Mouse (Mus musculus) liver, embryonic 11.5 days (tissue): ENCODE measurements around the gene Arhgap17. TPM values are rescaled to one million over a fixed set of nuclear protein-coding genes. Genes with fewer than 3 reads are reported as not detected.
A peak's percentile ranks its signal among the peaks of the same experiment; 100 is the strongest.

Experiments
- ATAC-seq: fragments of 200-750 bp; cut with Nextera tagmentation; replicated peaks from 2 replicates; pipeline ENCODE4 v1.8.0; 2017; ENCODE audit warnings: moderate number of reproducible peaks, mild to moderate bottlenecking, moderate TSS enrichment, moderate library complexity; ENCODE audit not compliant: low FRiP score
- DNase-seq: peaks from one replicate; pipeline ENCODE4 v3.0.0-alpha.2; 2017; ENCODE audit warnings: low spot score
- H3K27ac ChIP-seq: fragments of 300-500 bp; sonication (generic); 2 replicates; pipeline ENCODE4 v1.5.1; 2014; ENCODE audit warnings: mild to moderate bottlenecking, low read depth, low read length, control low read depth
- H3K27me3 ChIP-seq: fragments of 300-500 bp; sonication (generic); replicated peaks from 2 replicates; pipeline ENCODE4 v1.6.1; 2014; ENCODE audit warnings: low read length, mixed read lengths; ENCODE audit not compliant: control insufficient read depth, insufficient read depth
- H3K36me3 ChIP-seq: fragments of 300-500 bp; sonication (generic); 2 replicates; pipeline ENCODE4 v1.6.1; 2014; ENCODE audit warnings: mild to moderate bottlenecking, low read length, moderate library complexity, mixed read lengths; ENCODE audit not compliant: control insufficient read depth, insufficient read depth
- H3K4me1 ChIP-seq: fragments of 300-500 bp; sonication (generic); replicated peaks from 2 replicates; pipeline ENCODE4 v1.6.1; 2014; ENCODE audit warnings: low read length, mixed read lengths; ENCODE audit not compliant: control insufficient read depth, insufficient read depth
- H3K4me2 ChIP-seq: fragments of 300-500 bp; sonication (generic); 2 replicates; pipeline ENCODE4 v1.6.1; 2014; ENCODE audit warnings: mild to moderate bottlenecking, control low read depth, moderate library complexity
- H3K4me3 ChIP-seq: fragments of 300-500 bp; sonication (generic); 2 replicates; pipeline ENCODE4 v1.5.1; 2014; ENCODE audit warnings: low read depth, low read length, control low read depth
- H3K9ac ChIP-seq: fragments of 300-500 bp; sonication (generic); 2 replicates; pipeline ENCODE4 v1.6.1; 2014; ENCODE audit warnings: low read depth, low read length, control low read depth
- H3K9me3 ChIP-seq: fragments of 300-500 bp; sonication (generic); 2 replicates; pipeline ENCODE4 v1.6.1; 2016; ENCODE audit warnings: low read length, inconsistent platforms, mixed read lengths; ENCODE audit not compliant: control insufficient read depth
- WGBS: fragments of 180-500 bp; shearing (Covaris S2); extraction: QIAGEN DNeasy Blood & Tissue Kit; methylation state at CpG from one replicate; pipeline ENCODE4 v1.1.7; 2014; 5-methylcytosine and 5-hydroxymethylcytosine counted together
- polyA plus RNA-seq: library from polyadenylated mRNA; unstranded; fragments of >200 nt; fragmentation: Nextera tagmentation; extraction: Ambion mirVana; gene quantifications from 2 replicates; pipeline ENCODE4 v1.2.1, GENCODE M21; 2014

The Arhgap17 gene
- polyA plus RNA-seq, 1 experiment from 2014 or later: 29.8 TPM

- no peaks in the 10 kb centered on the region for H3K27me3 ChIP-seq
- peak overlapping the region; percentile 54; the same call in 1 of the 2 replicates for H3K4me2 ChIP-seq
- peaks cover 55% of the 10 kb centered on the region for H3K4me1 ChIP-seq
- no peak overlapping the region for H3K9ac ChIP-seq
- H3K27ac ChIP-seq: peak overlapping the region; percentile 44; the same call in 1 of the 2 replicates
- H3K9me3 ChIP-seq: no peaks in the 10 kb centered on the region
- ATAC-seq (no peak), DNase-seq (no peak)
- H3K36me3 ChIP-seq: peaks cover 4% of the 10 kb centered on the region; the same call in 1 of the 2 replicates
- no peak overlapping the region for H3K4me3 ChIP-seq
- 78% methylated on average over 2 of the region's 2 CpGs for WGBS
These were observed 14.9 kb downstream of the Arhgap17 start for GRCm38 (mm10) chr7:123354851-123355250.

GRCm38 (mm10) chr7:123354392-123354791 lies 15.3 kb downstream of the Arhgap17 start:
- Histone ChIP-seq H3K27me3 (no peaks in the 10 kb centered on the region), H3K4me2 (peak overlapping the region; percentile 54), H3K4me1 (peaks cover 58% of the 10 kb centered on the region), H3K9ac (no peak overlapping the region), H3K36me3 (peaks cover 4% of the 10 kb centered on the region; the same call in 1 of the 2 replicates), H3K27ac (peak overlapping the region; percentile 44; the same call in 1 of the 2 replicates), H3K9me3 (no peaks in the 10 kb centered on the region), H3K4me3 (0 out of 2 replicates have a peak overlapping the region, but pooled peaks have one; percentile 13)
- ATAC-seq (peak; percentile 40), DNase-seq (no peak)
- WGBS: 63% methylated on average over 5 of the region's 5 CpGs

- Histone ChIP-seq H3K4me1 (peaks cover 61% of the 10 kb centered on the region), H3K27me3 (no peaks in the 10 kb centered on the region), H3K4me3 (0 out of 2 replicates have a peak overlapping the region, but pooled peaks have one; percentile 13), H3K9ac (no peak overlapping the region), H3K27ac (peak overlapping the region; percentile 44; the same call in 1 of the 2 replicates), H3K36me3 (peaks cover 4% of the 10 kb centered on the region; the same call in 1 of the 2 replicates), H3K4me2 (peak overlapping the region; percentile 54), H3K9me3 (no peaks in the 10 kb centered on the region)
- WGBS: 44% methylated on average over 5 of the region's 5 CpGs
- ATAC-seq: peak; percentile 92
- no peak for DNase-seq
These were observed 15.8 kb downstream of the Arhgap17 start for GRCm38 (mm10) chr7:123353879-123354278.

GRCm38 (mm10) chr7:123353081-123353480 lies 16.6 kb downstream of the Arhgap17 start:
- H3K9me3 ChIP-seq: no peaks in the 10 kb centered on the region
- no peak for ATAC-seq
- WGBS: 95% methylated on average over 4 of the region's 4 CpGs
- peaks cover 63% of the 10 kb centered on the region for H3K4me1 ChIP-seq
- peak overlapping the region; percentile 54 for H3K4me2 ChIP-seq
- no peak overlapping the region for H3K9ac ChIP-seq
- H3K4me3 ChIP-seq: no peak overlapping the region
- H3K27me3 ChIP-seq: no peaks in the 10 kb centered on the region
- H3K27ac ChIP-seq: no peak overlapping the region
- no peak for DNase-seq
- H3K36me3 ChIP-seq: peaks cover 4% of the 10 kb centered on the region; the same call in 1 of the 2 replicates

- no peak overlapping the region for H3K9ac ChIP-seq
- no peaks in the 10 kb centered on the region for H3K9me3 ChIP-seq
- no peak overlapping the region for H3K27ac ChIP-seq
- no peak overlapping the region for H3K4me3 ChIP-seq
- no peaks in the 10 kb centered on the region for H3K27me3 ChIP-seq
- H3K4me1 ChIP-seq: peaks cover 52% of the 10 kb centered on the region
- 0 out of 2 replicates have a peak, but pooled peaks cover 2% of the 10 kb centered on the region for H3K36me3 ChIP-seq
- 70% methylated on average over 2 of the region's 2 CpGs for WGBS
- no peak overlapping the region for H3K4me2 ChIP-seq
- ATAC-seq (no peak), DNase-seq (no peak)
These were observed 19.5 kb downstream of the Arhgap17 start for GRCm38 (mm10) chr7:123350243-123350642.

GRCm38 (mm10) chr7:123349813-123350212 lies 19.9 kb downstream of the Arhgap17 start:
- Histone ChIP-seq H3K9ac (no peak overlapping the region), H3K4me3 (no peak overlapping the region), H3K27ac (no peak overlapping the region), H3K9me3 (no peaks in the 10 kb centered on the region), H3K36me3 (0 out of 2 replicates have a peak, but pooled peaks cover 2% of the 10 kb centered on the region), H3K27me3 (no peaks in the 10 kb centered on the region), H3K4me2 (no peak overlapping the region), H3K4me1 (peaks cover 48% of the 10 kb centered on the region)
- ATAC-seq: no peak
- 83% methylated on average over 11 of the region's 11 CpGs for WGBS
- no peak for DNase-seq

GRCm38 (mm10) chr7:123346631-123347290 lies 23.0 kb downstream of the Arhgap17 start:
- Histone ChIP-seq H3K9ac (no peak overlapping the region), H3K9me3 (no peaks in the 10 kb centered on the region), H3K4me2 (no peak overlapping the region), H3K27ac (no peak overlapping the region), H3K27me3 (no peaks in the 10 kb centered on the region), H3K36me3 (0 out of 2 replicates have a peak, but pooled peaks cover 2% of the 10 kb centered on the region), H3K4me1 (peaks cover 27% of the 10 kb centered on the region), H3K4me3 (no peak overlapping the region)
- WGBS: 83% methylated on average over 7 of the region's 7 CpGs
- DNase-seq (no peak), ATAC-seq (no peak)

- no peak overlapping the region for H3K4me2 ChIP-seq
- peaks cover 18% of the 10 kb centered on the region for H3K4me1 ChIP-seq
- ATAC-seq (no peak), DNase-seq (no peak)
- no peaks in the 10 kb centered on the region for H3K27me3 ChIP-seq
- no peaks in the 10 kb centered on the region for H3K9me3 ChIP-seq
- no peak overlapping the region for H3K9ac ChIP-seq
- no peaks in the 10 kb centered on the region for H3K36me3 ChIP-seq
- 79% methylated on average over 3 of the region's 3 CpGs for WGBS
- H3K4me3 ChIP-seq: no peak overlapping the region
- no peak overlapping the region for H3K27ac ChIP-seq
These were observed 24.6 kb downstream of the Arhgap17 start for GRCm38 (mm10) chr7:123345041-123345544.
